Mouse (Mus musculus): ENCODE data around the gene Triobp. TPM values are rescaled to one million over a fixed set of nuclear protein-coding genes. Genes with fewer than 3 reads are reported as not detected.

The Triobp gene
- polyA plus RNA-seq, 1 experiment from 2014 or later, result 34.8 TPM

- no peak overlapping the region for H3K27ac ChIP-seq (ENCODE audit: low read depth, low read length)
- peaks cover 4% of the 10 kb centered on the region for H3K27me3 ChIP-seq (ENCODE audit: control insufficient read depth, insufficient read depth, low read length)
- H3K4me3 ChIP-seq (ENCODE audit: low read depth, low read length), result no peak overlapping the region
- H3K36me3 ChIP-seq (ENCODE audit: control insufficient read depth, insufficient read depth, low read length), result no peaks in the 10 kb centered on the region; the same call in 1 of the 2 replicates
- peaks cover 10% of the 10 kb centered on the region; the same call in 1 of the 2 replicates for H3K4me1 ChIP-seq (ENCODE audit: control insufficient read depth, insufficient read depth, low read length)
- no peak overlapping the region for H3K4me2 ChIP-seq
- H3K9me3 ChIP-seq (ENCODE audit: control insufficient read depth, low read length), result no peaks in the 10 kb centered on the region; the same call in 1 of the 2 replicates
- WGBS, result 82% methylated on average over 7 of the region's 7 CpGs
- no peak for ATAC-seq (ENCODE audit: low FRiP score)
- no peak overlapping the region for H3K9ac ChIP-seq (ENCODE audit: low read length)
- no peak for DNase-seq (ENCODE audit: low spot score, missing footprints)
Measured at GRCm38 (mm10) chr15:78946232-78946631, 1.3 kb upstream of the Triobp start.

- peak overlapping the region; percentile 85 for H3K9ac ChIP-seq (ENCODE audit: low read length)
- 3% methylated on average over 11 of the region's 11 CpGs for WGBS
- H3K4me2 ChIP-seq, result peak overlapping the region; percentile 86
- peak overlapping the region; percentile 56 for H3K4me3 ChIP-seq (ENCODE audit: low read depth, low read length)
- peak overlapping the region; percentile 52 for H3K27ac ChIP-seq (ENCODE audit: low read depth, low read length)
- H3K9me3 ChIP-seq (ENCODE audit: control insufficient read depth, low read length), result no peaks in the 10 kb centered on the region; the same call in 1 of the 2 replicates
- H3K4me1 ChIP-seq (ENCODE audit: control insufficient read depth, insufficient read depth, low read length), result peaks cover 8% of the 10 kb centered on the region; the same call in 1 of the 2 replicates
- peaks cover 4% of the 10 kb centered on the region for H3K27me3 ChIP-seq (ENCODE audit: control insufficient read depth, insufficient read depth, low read length)
- H3K36me3 ChIP-seq (ENCODE audit: control insufficient read depth, insufficient read depth, low read length), result no peaks in the 10 kb centered on the region; the same call in 1 of the 2 replicates
- peak; percentile 20; the same call in 1 of the 2 replicates for ATAC-seq (ENCODE audit: low FRiP score)
- peak; percentile 89 for DNase-seq (ENCODE audit: low spot score, missing footprints)
Measured at GRCm38 (mm10) chr15:78948152-78948725, 715 bp downstream of the Triobp start.

GRCm38 (mm10) chr15:78948883-78949282 lies 1.4 kb downstream of the Triobp start:
- Histone ChIP-seq H3K4me2 (no peak overlapping the region; the same call in 1 of the 2 replicates), H3K36me3 (ENCODE audit: control insufficient read depth, insufficient read depth, low read length) (peaks cover 3% of the 10 kb centered on the region), H3K4me1 (ENCODE audit: control insufficient read depth, insufficient read depth, low read length) (peaks cover 8% of the 10 kb centered on the region; the same call in 1 of the 2 replicates), H3K9ac (ENCODE audit: low read length) (no peak overlapping the region), H3K4me3 (ENCODE audit: low read depth, low read length) (peak overlapping the region; percentile 56), H3K27me3 (ENCODE audit: control insufficient read depth, insufficient read depth, low read length) (peaks cover 4% of the 10 kb centered on the region), H3K9me3 (ENCODE audit: control insufficient read depth, low read length) (no peaks in the 10 kb centered on the region; the same call in 1 of the 2 replicates), H3K27ac (ENCODE audit: low read depth, low read length) (no peak overlapping the region)
- 97% methylated on average over 3 of the region's 3 CpGs for WGBS
- ATAC-seq (ENCODE audit: low FRiP score) (no peak), DNase-seq (ENCODE audit: low spot score, missing footprints) (no peak)

- Histone ChIP-seq H3K9me3 (ENCODE audit: control insufficient read depth, low read length) (no peaks in the 10 kb centered on the region), H3K4me1 (ENCODE audit: control insufficient read depth, insufficient read depth, low read length) (no peaks in the 10 kb centered on the region), H3K27me3 (ENCODE audit: control insufficient read depth, insufficient read depth, low read length) (no peaks in the 10 kb centered on the region), H3K9ac (ENCODE audit: low read length) (no peak overlapping the region), H3K4me2 (no peak overlapping the region), H3K36me3 (ENCODE audit: control insufficient read depth, insufficient read depth, low read length) (peaks cover 3% of the 10 kb centered on the region), H3K27ac (ENCODE audit: low read depth, low read length) (no peak overlapping the region), H3K4me3 (ENCODE audit: low read depth, low read length) (no peak overlapping the region)
- DNase-seq (ENCODE audit: low spot score, missing footprints) (no peak), ATAC-seq (ENCODE audit: low FRiP score) (no peak)
- 80% methylated on average over 3 of the region's 3 CpGs for WGBS
Measured at GRCm38 (mm10) chr15:78955663-78956062, 8.1 kb downstream of the Triobp start.

- no peak overlapping the region for H3K27ac ChIP-seq (ENCODE audit: low read depth, low read length)
- H3K4me3 ChIP-seq (ENCODE audit: low read depth, low read length), result no peak overlapping the region
- no peak for DNase-seq (ENCODE audit: low spot score, missing footprints)
- ATAC-seq (ENCODE audit: low FRiP score), result no peak
- peaks cover 5% of the 10 kb centered on the region for H3K36me3 ChIP-seq (ENCODE audit: control insufficient read depth, insufficient read depth, low read length)
- no peaks in the 10 kb centered on the region for H3K9me3 ChIP-seq (ENCODE audit: control insufficient read depth, low read length)
- no peak overlapping the region for H3K9ac ChIP-seq (ENCODE audit: low read length)
- H3K4me1 ChIP-seq (ENCODE audit: control insufficient read depth, insufficient read depth, low read length), result no peaks in the 10 kb centered on the region
- 82% methylated on average over 4 of the region's 4 CpGs for WGBS
- no peaks in the 10 kb centered on the region for H3K27me3 ChIP-seq (ENCODE audit: control insufficient read depth, insufficient read depth, low read length)
- no peak overlapping the region for H3K4me2 ChIP-seq
Measured at GRCm38 (mm10) chr15:78956351-78956750, 8.8 kb downstream of the Triobp start.

GRCm38 (mm10) chr15:78957021-78957420 lies 9.5 kb downstream of the Triobp start:
- 76% methylated on average over 15 of the region's 15 CpGs for WGBS
- Histone ChIP-seq H3K9me3 (ENCODE audit: control insufficient read depth, low read length) (no peaks in the 10 kb centered on the region), H3K4me3 (ENCODE audit: low read depth, low read length) (no peak overlapping the region), H3K9ac (ENCODE audit: low read length) (no peak overlapping the region), H3K27ac (ENCODE audit: low read depth, low read length) (no peak overlapping the region), H3K4me1 (ENCODE audit: control insufficient read depth, insufficient read depth, low read length) (no peaks in the 10 kb centered on the region), H3K4me2 (no peak overlapping the region), H3K36me3 (ENCODE audit: control insufficient read depth, insufficient read depth, low read length) (peaks cover 5% of the 10 kb centered on the region), H3K27me3 (ENCODE audit: control insufficient read depth, insufficient read depth, low read length) (no peaks in the 10 kb centered on the region)
- ATAC-seq (ENCODE audit: low FRiP score) (no peak), DNase-seq (ENCODE audit: low spot score, missing footprints) (no peak)

GRCm38 (mm10) chr15:78959537-78959936 lies 12.0 kb downstream of the Triobp start:
- 90% methylated on average over 11 of the region's 11 CpGs for WGBS
- H3K27me3 ChIP-seq (ENCODE audit: control insufficient read depth, insufficient read depth, low read length), result no peaks in the 10 kb centered on the region
- no peak overlapping the region for H3K4me2 ChIP-seq
- no peak for ATAC-seq (ENCODE audit: low FRiP score)
- no peak for DNase-seq (ENCODE audit: low spot score, missing footprints)
- H3K36me3 ChIP-seq (ENCODE audit: control insufficient read depth, insufficient read depth, low read length), result peaks cover 2% of the 10 kb centered on the region; the same call in 1 of the 2 replicates
- H3K4me3 ChIP-seq (ENCODE audit: low read depth, low read length), result no peak overlapping the region
- H3K27ac ChIP-seq (ENCODE audit: low read depth, low read length), result no peak overlapping the region
- no peaks in the 10 kb centered on the region for H3K9me3 ChIP-seq (ENCODE audit: control insufficient read depth, low read length)
- no peak overlapping the region for H3K9ac ChIP-seq (ENCODE audit: low read length)
- H3K4me1 ChIP-seq (ENCODE audit: control insufficient read depth, insufficient read depth, low read length), result peaks cover 2% of the 10 kb centered on the region; the same call in 1 of the 2 replicates

GRCm38 (mm10) chr15:78960088-78960487 lies 12.6 kb downstream of the Triobp start:
- peaks cover 2% of the 10 kb centered on the region; the same call in 1 of the 2 replicates for H3K4me1 ChIP-seq (ENCODE audit: control insufficient read depth, insufficient read depth, low read length)
- H3K9me3 ChIP-seq (ENCODE audit: control insufficient read depth, low read length), result no peaks in the 10 kb centered on the region
- H3K27ac ChIP-seq (ENCODE audit: low read depth, low read length), result no peak overlapping the region
- no peak overlapping the region for H3K4me2 ChIP-seq
- WGBS, result 88% methylated on average over 4 of the region's 4 CpGs
- no peaks in the 10 kb centered on the region for H3K27me3 ChIP-seq (ENCODE audit: control insufficient read depth, insufficient read depth, low read length)
- H3K4me3 ChIP-seq (ENCODE audit: low read depth, low read length), result no peak overlapping the region
- DNase-seq (ENCODE audit: low spot score, missing footprints) (no peak), ATAC-seq (ENCODE audit: low FRiP score) (no peak)
- peaks cover 2% of the 10 kb centered on the region; the same call in 1 of the 2 replicates for H3K36me3 ChIP-seq (ENCODE audit: control insufficient read depth, insufficient read depth, low read length)
- H3K9ac ChIP-seq (ENCODE audit: low read length), result no peak overlapping the region

- H3K4me3 ChIP-seq (ENCODE audit: low read depth, low read length), result no peak overlapping the region
- peak; percentile 89 for DNase-seq (ENCODE audit: low spot score, missing footprints)
- no peak overlapping the region for H3K9ac ChIP-seq (ENCODE audit: low read length)
- 38% methylated on average over 2 of the region's 2 CpGs for WGBS
- peak; percentile 75 for ATAC-seq (ENCODE audit: low FRiP score)
- H3K27me3 ChIP-seq (ENCODE audit: control insufficient read depth, insufficient read depth, low read length), result no peaks in the 10 kb centered on the region
- no peak overlapping the region for H3K27ac ChIP-seq (ENCODE audit: low read depth, low read length)
- H3K4me1 ChIP-seq (ENCODE audit: control insufficient read depth, insufficient read depth, low read length), result peaks cover 2% of the 10 kb centered on the region; the same call in 1 of the 2 replicates
- peaks cover 6% of the 10 kb centered on the region for H3K36me3 ChIP-seq (ENCODE audit: control insufficient read depth, insufficient read depth, low read length)
- H3K9me3 ChIP-seq (ENCODE audit: control insufficient read depth, low read length), result no peaks in the 10 kb centered on the region
- H3K4me2 ChIP-seq, result no peak overlapping the region
Measured at GRCm38 (mm10) chr15:78962885-78963284, 15.4 kb downstream of the Triobp start.

Measured in midbrain, embryonic 11.5 days (tissue).